Mouse (Mus musculus): ENCODE data around the gene Xpo4.
A peak's percentile ranks its signal among the peaks of the same experiment; 100 is the strongest.

Gene Xpo4

GRCm38 (mm10) chr14:57682751-57683150 lies 17.5 kb upstream of the Xpo4 start:
- no peak for DNase-seq (ENCODE audit: low spot score)

GRCm38 (mm10) chr14:57679958-57680535 lies 14.8 kb upstream of the Xpo4 start:
- DNase-seq (ENCODE audit: low spot score), result peak; percentile 77

GRCm38 (mm10) chr14:57679523-57679922 lies 14.3 kb upstream of the Xpo4 start:
- no peak for DNase-seq (ENCODE audit: low spot score)

GRCm38 (mm10) chr14:57675481-57675880 lies 10.3 kb upstream of the Xpo4 start:
- DNase-seq (ENCODE audit: low spot score), result no peak

- no peak for DNase-seq (ENCODE audit: low spot score)
Measured at GRCm38 (mm10) chr14:57665628-57665950, 359 bp upstream of the Xpo4 start.

- DNase-seq (ENCODE audit: low spot score), result peak; percentile 59
Measured at GRCm38 (mm10) chr14:57664311-57664821, 864 bp downstream of the Xpo4 start.

- no peak for DNase-seq (ENCODE audit: low spot score)
Measured at GRCm38 (mm10) chr14:57663630-57664029, 1.6 kb downstream of the Xpo4 start.

GRCm38 (mm10) chr14:57658301-57658700 lies 6.9 kb downstream of the Xpo4 start:
- DNase-seq (ENCODE audit: low spot score), result no peak

- DNase-seq (ENCODE audit: low spot score), result no peak
Measured at GRCm38 (mm10) chr14:57657500-57657899, 7.7 kb downstream of the Xpo4 start.

GRCm38 (mm10) chr14:57656519-57656918 lies 8.7 kb downstream of the Xpo4 start:
- peak; percentile 37 for DNase-seq (ENCODE audit: low spot score)

- DNase-seq (ENCODE audit: low spot score), result no peak
Measured at GRCm38 (mm10) chr14:57649501-57649900, 15.7 kb downstream of the Xpo4 start.

GRCm38 (mm10) chr14:57646155-57646554 lies 19.1 kb downstream of the Xpo4 start:
- no peak for DNase-seq (ENCODE audit: low spot score)

GRCm38 (mm10) chr14:57639153-57639552 lies 26.1 kb downstream of the Xpo4 start:
- no peak for DNase-seq (ENCODE audit: low spot score)

GRCm38 (mm10) chr14:57634141-57634540 lies 31.1 kb downstream of the Xpo4 start:
- DNase-seq (ENCODE audit: low spot score), result no peak

- no peak for DNase-seq (ENCODE audit: low spot score)
Measured at GRCm38 (mm10) chr14:57629595-57629994, 35.6 kb downstream of the Xpo4 start.

GRCm38 (mm10) chr14:57622934-57623333 lies 42.3 kb downstream of the Xpo4 start:
- DNase-seq (ENCODE audit: low spot score), result peak; percentile 44

- DNase-seq (ENCODE audit: low spot score), result no peak
Measured at GRCm38 (mm10) chr14:57621699-57622098, 43.5 kb downstream of the Xpo4 start.

GRCm38 (mm10) chr14:57620598-57621236 lies 44.5 kb downstream of the Xpo4 start:
- DNase-seq (ENCODE audit: low spot score), result no peak

GRCm38 (mm10) chr14:57619487-57619886 lies 45.7 kb downstream of the Xpo4 start:
- peak; percentile 34 for DNase-seq (ENCODE audit: low spot score)

GRCm38 (mm10) chr14:57617675-57618074 lies 47.6 kb downstream of the Xpo4 start:
- no peak for DNase-seq (ENCODE audit: low spot score)

- no peak for DNase-seq (ENCODE audit: low spot score)
Measured at GRCm38 (mm10) chr14:57616339-57616965, 48.8 kb downstream of the Xpo4 start.

- no peak for DNase-seq (ENCODE audit: low spot score)
Measured at GRCm38 (mm10) chr14:57615828-57616227, 49.4 kb downstream of the Xpo4 start.

- no peak for DNase-seq (ENCODE audit: low spot score)
Measured at GRCm38 (mm10) chr14:57611034-57611433, 54.2 kb downstream of the Xpo4 start.

Data from c-Kit-positive CD71-positive TER-119-positive erythroid progenitor cells, embryonic 14.5 days (primary cell).